Mouse (Mus musculus): ENCODE data around the gene Ccer1.

DNA sequence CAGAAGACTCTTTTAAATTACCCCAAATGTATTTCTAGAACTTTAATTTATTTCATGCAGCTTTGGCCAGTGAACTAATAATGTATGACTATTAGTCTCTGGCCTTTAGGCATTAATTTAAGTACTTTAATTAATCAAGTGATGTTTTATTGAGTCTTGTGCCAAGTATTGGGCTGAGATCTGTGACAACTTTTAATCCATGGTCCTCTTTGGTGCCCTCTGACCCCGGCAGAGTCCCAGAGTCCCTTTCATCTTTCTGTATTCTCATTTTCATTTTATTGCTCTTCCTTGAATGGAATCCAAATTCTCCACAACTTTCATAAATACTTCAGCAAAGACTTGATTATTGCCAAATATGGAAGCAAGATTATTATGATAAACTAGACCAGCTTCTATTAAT is 27.8 kb downstream of the Ccer1 start:
- TF ChIP-seq CTCF (IDR thresholded peaks at IDR 0.05; ENCODE audit: extremely low read depth, insufficient read length, insufficient replicate concordance, low read depth, low read length) (no peak), POLR2A (IDR thresholded peaks at IDR 0.05; ENCODE audit: low read depth, low read length) (no peak)

Measured in small intestine, adult 2 months (tissue).